Mouse (Mus musculus) sigmoid colon, adult 10 weeks (tissue): ENCODE results near the gene Hist2h4. TPM values are rescaled to one million over a fixed set of nuclear protein-coding genes. Genes with fewer than 3 reads are reported as not detected.

Source experiments
- polyA plus RNA-seq: library from polyadenylated mRNA; stranded (reverse); fragments of 350-450 nt; fragmentation: Illumina TruSeq; extraction: RNeasy Lipid Tissue Mini Kit (QIAGEN cat#74804); gene quantifications from one replicate; pipeline ENCODE4 v1.2.3, GENCODE M21; 2014; ENCODE audit warnings: low read depth, low replicate concordance

Hist2h4 gene
- 1.8 TPM for polyA plus RNA-seq

GRCm38 (mm10) chr3:96262979-96263550 is at the start of gene Hist2h4:
TSS of gene Hist2h4 (minus strand) at chr3:96263311.

GRCm38 (mm10) chr3:96293787-96294186 is 30.7 kb upstream of the Hist2h4 start, which contains the start of gene Fcgr1:
TSS of gene Fcgr1 (minus strand) at chr3:96293969.

GRCm38 (mm10) chr3:96269511-96270474 is 6.7 kb upstream of the Hist2h4 start, which contains the start of gene Hist2h2bb:
TSS of gene Hist2h2bb (plus strand) at chr3:96269752.

GRCm38 (mm10) chr3:96268051-96268775 is 5.1 kb upstream of the Hist2h4 start, which contains the start of gene Hist2h3b:
TSS of gene Hist2h3b (plus strand) at chr3:96268654.

GRCm38 (mm10) chr3:96246427-96246856 is 16.7 kb downstream of the Hist2h4 start, which contains the start of gene Hist2h3c1:
TSS of gene Hist2h3c1 (plus strand) at chr3:96246685.

GRCm38 (mm10) chr3:96245003-96245886 is 17.9 kb downstream of the Hist2h4 start, which contains the start of gene Hist2h2aa1:
TSS of gene Hist2h2aa1 (plus strand) at chr3:96245497.

GRCm38 (mm10) chr3:96239949-96240798 is 22.9 kb downstream of the Hist2h4 start, which contains the start of gene Hist2h2aa2:
TSS of gene Hist2h2aa2 (minus strand) at chr3:96240276.

GRCm38 (mm10) chr3:96238954-96239793 is 23.9 kb downstream of the Hist2h4 start, which contains the start of gene Hist2h3c2:
TSS of gene Hist2h3c2 (minus strand) at chr3:96239127.

GRCm38 (mm10) chr3:96220765-96221639 is 42.1 kb downstream of the Hist2h4 start, which contains the start of the genes Hist2h2ac and Hist2h2be:
TSS of gene Hist2h2ac (minus strand) at chr3:96220880.
TSS of gene Hist2h2be (plus strand) at chr3:96221119.

GRCm38 (mm10) chr3:96219661-96220130 is 43.4 kb downstream of the Hist2h4 start, which contains the start of the genes Bola1 and Hist2h2ab:
TSS of gene Bola1 (minus strand) at chr3:96219709.
TSS of gene Hist2h2ab (plus strand) at chr3:96219865.

Other genes starting within 250 kb of the Hist2h4 start
- 59.9 TPM for gene Vps45, start 204.8 kb downstream of the Hist2h4 start, polyA plus RNA-seq
- gene Otud7b, start 158.8 kb downstream of the Hist2h4 start, polyA plus RNA-seq = 23.3 TPM
- 27.1 TPM for gene Mtmr11, start 101.3 kb downstream of the Hist2h4 start, polyA plus RNA-seq
- 12.5 TPM for gene Sf3b4, start 91.0 kb downstream of the Hist2h4 start, polyA plus RNA-seq
- 0.85 TPM for gene Sv2a, start 82.2 kb downstream of the Hist2h4 start, polyA plus RNA-seq
- gene Bola1, start 43.6 kb downstream of the Hist2h4 start, polyA plus RNA-seq = 1.4 TPM
- gene Hist2h2ab, start 43.4 kb downstream of the Hist2h4 start, polyA plus RNA-seq = not detected
- not detected for gene Hist2h2ac, start 42.4 kb downstream of the Hist2h4 start, polyA plus RNA-seq
- gene Hist2h2be, start 42.2 kb downstream of the Hist2h4 start, polyA plus RNA-seq = 20.6 TPM
- 3.4 TPM for gene Hist2h3c2, start 24.2 kb downstream of the Hist2h4 start, polyA plus RNA-seq
- gene Hist2h2aa2, start 23.0 kb downstream of the Hist2h4 start, polyA plus RNA-seq = not detected
- not detected for gene Hist2h2aa1, start 17.8 kb downstream of the Hist2h4 start, polyA plus RNA-seq
- gene Hist2h3c1, start 16.6 kb downstream of the Hist2h4 start, polyA plus RNA-seq = 65.9 TPM
- gene Hist2h3b, start 5.3 kb upstream of the Hist2h4 start, polyA plus RNA-seq = not detected
- gene Hist2h2bb, start 6.4 kb upstream of the Hist2h4 start, polyA plus RNA-seq = not detected
- 1.2 TPM for gene Fcgr1, start 30.7 kb upstream of the Hist2h4 start, polyA plus RNA-seq
- not detected for gene BC107364, start 189.0 kb upstream of the Hist2h4 start, polyA plus RNA-seq